Mouse (Mus musculus) cerebellum, postnatal 10 days (tissue): ENCODE data around the gene D330020A13Rik.

ENCODE experiments used
- DNase-seq, 2 experiments: peaks; one replicate each; pipeline ENCODE4 v3.0.0; 2021; ENCODE audit warnings: mixed read lengths in 2 of 2

Gene D330020A13Rik

DNA sequence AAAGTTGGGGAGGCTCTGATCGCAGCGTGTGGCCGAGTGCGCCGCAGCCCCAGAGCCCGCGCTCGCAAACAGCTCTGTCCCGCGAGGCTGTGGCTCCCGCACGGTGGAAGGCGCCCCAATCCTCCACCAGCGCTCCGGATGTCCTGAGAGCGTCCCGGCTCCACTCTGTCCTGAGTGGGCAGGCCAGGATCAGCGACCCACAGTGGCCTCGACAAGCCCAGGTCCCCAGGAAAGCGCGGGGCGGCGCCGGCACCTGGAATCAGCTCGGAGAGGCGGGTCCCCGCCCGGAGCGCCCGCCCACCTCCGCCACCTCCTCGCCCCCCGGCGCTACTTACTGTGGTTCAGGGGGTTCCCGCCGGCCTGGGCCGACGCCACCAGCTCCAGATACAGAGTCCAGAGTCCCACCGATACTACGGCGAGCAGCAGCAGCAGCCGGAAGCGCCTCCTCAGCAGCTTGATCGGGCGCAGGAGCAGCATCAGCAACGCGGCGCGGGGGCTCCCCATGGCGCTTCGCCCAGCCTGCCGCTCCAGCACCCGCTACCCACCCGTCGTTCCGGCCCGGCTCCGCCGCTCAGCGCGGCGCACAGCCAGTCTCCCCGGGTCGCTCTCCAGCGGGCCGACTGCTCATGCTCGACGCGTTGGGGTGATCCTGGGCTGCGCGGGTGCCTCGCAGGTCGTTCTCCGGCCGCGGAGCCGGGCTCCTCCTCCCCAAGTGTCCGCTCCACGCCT lies at the start of gene D330020A13Rik, which contains the start of gene B4galnt3:
TSS of gene D330020A13Rik (plus strand) at position 309 of the 729 bp plus-strand sequence.
TSS of gene B4galnt3 (minus strand) at position 504 of the 729 bp plus-strand sequence.
- DNase-seq, result peak; percentile 60 to 68

DNA sequence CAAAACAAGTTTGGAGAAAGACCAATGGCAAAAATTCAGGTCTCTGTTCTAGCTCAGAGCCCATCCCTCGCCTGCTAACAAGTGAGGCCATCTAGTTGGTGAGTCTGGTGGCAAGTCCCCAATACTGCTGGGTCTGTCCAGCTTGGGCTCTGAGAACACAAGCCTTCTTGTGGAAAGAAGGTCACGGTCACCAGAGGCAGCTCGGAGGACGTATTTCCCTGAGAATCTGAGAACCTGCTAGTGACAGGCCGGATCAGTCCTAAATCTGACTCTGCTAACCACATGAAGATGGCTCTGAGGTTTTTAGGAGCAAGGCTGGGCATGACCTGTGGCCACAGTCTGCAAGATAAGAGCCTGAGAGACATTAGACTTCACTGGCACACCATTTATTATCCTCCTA lies 47.5 kb upstream of the D330020A13Rik start:
- DNase-seq, result no peak

DNA sequence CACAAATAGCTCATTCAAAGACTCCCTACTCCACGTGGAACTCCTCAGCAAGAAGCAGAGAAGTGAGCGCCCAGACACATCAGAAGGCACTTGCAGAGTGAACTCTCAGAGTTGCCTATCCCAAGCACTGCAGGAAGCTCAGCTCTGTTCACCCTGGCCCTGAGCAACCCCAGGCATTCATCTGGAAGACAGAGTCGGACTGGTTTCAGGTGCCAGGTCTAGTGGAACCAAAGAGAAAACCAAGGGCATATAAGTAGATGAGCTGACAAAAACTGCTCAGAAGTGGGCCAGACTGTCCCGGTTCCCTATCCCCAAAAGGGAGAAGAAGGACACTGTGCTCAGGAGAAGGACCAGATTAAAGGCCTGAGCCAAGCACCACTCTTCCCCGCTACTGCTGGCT lies 44.3 kb upstream of the D330020A13Rik start:
- no peak for DNase-seq

DNA sequence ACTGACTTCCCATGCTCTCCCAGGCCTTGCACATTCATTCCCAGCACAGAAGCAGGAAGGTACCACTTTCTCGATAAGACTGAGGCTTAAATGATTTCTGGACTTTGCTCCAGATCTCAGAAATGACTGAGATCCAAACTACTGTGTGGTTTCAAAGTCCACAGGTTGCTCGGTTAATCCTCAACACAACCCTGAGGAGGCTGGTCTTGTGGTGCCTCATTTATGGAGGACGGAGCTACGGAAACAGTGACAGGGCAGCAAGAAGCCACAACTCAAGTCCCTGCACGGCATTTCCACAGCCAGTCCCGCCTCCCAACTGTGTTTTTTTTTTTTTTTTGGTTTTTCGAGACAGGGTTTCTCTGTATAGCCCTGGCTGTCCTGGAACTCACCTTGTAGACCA lies 43.2 kb upstream of the D330020A13Rik start:
- DNase-seq, result no peak

DNA sequence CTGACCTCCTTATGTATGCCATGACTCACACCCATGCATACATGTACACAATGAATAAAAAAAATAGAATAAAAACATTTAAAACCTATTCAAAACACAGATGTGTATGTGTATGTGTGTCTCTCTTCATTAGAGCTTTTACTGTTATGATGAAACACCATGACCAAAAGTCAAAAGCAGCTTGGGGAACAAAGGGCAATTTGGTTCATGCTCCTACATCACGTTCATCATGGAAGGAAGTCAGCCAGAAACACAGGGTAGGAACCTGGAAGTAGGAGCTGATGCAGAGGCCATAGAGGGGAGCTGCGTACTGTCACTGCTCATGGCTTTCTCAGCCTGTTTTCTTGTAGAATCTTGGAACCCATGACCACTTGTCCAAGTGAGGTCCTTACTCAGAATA lies 41.4 kb upstream of the D330020A13Rik start:
- no peak for DNase-seq

DNA sequence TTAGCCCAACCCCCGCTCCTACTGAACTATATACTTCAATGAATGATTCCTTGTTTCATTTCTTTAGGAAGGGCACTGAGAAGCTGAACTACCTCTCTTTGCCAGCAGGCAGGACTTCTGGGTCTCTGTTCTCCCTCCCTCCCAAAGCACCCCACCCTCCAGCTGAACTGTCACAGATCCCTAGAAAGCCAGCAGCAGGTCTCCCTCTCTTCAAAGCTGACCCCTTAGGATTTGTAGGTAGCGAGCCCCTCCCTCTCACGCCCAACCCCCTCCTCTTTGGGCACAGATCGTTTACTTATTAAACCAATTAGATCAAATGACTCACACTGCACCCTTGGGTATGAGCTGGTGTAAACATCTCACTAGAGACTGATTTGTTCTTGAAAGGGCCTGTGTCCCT lies 39.5 kb upstream of the D330020A13Rik start:
- DNase-seq, result no peak

DNA sequence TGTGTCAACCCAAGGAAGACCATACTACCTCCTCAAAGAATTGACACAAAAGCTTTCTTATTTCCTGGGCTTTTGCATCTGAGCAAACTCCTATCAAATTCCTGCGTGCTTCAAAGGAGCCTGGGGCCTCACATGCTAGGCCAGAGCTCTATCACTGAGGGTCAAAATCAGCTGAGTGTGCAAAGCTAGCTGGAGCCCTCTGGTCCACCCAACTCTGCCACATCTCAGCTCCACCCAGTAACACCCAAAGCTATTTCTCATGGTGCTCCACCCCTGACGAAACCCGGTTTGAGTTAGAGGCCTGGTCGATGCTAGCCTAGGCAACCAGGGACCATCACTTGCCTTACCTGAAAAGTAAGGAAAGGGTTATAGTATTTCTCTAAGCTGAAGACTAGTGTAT lies 39.0 kb upstream of the D330020A13Rik start:
- DNase-seq, result no peak

DNA sequence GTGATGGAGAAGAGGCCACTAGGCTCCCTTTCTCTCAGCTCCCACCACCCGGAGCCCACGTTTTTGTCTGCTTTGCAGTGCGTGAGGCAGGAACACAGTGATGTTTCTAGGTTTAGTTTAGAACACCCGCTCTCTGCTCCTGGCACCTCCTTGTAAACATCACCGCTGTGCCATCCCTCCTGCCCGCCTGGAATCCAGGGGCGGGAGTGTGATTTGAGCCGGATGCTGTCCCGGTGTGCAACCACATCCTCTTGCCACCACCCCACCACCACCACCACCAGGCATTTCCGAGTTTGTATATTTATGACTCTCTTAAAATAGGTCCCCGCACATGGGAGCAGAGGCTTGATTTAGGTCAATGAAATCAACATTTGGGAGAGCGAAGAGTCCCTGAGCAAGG lies 38.5 kb upstream of the D330020A13Rik start:
- DNase-seq, result no peak

DNA sequence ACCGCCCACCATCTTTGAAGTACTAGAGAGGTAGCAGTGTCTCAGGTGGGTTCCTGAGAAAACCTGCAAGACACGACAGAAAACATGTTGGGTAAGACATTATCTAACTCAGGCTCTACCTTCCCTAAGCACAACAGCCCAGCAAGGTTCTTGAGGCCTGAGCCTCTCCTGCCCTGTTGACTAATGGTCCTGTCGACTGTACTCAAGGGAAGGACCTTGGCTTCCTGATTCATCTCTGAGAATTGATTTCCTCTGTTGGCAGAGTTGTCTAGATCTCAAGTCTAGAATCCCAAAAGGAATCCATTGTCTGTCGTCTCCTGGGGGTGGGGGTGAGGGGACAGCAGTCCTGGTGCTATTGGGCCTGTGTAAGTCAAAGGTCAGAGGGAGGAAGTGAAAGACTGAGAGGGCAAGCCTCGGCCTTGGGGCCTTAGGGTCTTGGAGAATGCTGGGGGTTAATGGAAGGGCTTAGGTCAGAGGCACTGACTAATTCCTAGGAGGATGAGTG lies 37.7 kb upstream of the D330020A13Rik start:
- no peak for DNase-seq

DNA sequence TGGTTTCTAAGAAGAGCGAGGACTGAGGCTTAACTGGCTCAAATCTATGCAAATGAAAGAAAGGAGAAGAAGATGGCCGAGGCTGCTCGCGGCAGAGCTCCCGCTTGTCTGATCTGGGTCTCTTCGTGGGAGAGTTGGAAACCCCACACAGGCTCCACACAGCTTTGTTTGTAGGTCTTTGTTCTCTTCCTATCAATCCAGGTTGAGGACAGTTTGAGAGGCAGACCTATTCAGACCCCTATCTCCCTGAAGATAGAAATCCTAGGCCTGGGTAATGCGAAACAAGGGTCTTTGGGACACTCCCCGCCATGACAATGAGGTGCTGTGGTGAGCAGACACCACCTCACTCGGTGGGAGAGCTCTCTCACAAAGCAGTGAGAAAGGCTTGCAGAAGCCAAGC lies 34.7 kb upstream of the D330020A13Rik start:
- no peak for DNase-seq

DNA sequence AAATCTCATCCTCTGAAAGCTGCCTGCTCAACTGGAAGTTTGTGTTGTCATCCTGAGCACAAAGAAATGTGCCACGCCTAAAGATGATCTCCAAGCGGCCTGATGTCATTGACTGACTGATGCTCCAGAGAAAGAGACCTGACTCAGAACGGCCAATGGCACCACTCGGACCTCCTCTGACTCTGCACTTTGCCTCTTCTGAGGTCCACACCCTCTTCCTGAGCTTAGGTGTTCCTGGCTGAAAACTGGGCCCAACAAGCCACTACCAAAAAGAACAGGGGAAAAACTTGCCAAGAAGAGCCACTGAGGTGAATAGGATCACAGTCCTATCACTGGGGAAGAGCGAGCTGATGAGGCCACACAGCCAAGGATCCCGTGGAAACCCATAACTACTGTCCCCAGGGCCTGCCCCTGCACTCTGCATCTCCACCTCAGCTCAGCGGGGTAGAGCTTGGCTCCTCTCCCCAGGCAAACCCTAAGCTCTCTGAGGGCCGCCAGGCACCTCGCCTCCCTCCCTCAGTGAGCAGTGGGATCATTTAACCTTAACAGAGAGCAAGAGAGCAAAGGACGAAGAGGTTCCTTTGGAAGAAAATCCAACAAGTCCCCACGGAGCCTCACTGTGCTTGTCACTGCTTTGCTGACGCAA lies 31.2 kb upstream of the D330020A13Rik start:
- no peak for DNase-seq

DNA sequence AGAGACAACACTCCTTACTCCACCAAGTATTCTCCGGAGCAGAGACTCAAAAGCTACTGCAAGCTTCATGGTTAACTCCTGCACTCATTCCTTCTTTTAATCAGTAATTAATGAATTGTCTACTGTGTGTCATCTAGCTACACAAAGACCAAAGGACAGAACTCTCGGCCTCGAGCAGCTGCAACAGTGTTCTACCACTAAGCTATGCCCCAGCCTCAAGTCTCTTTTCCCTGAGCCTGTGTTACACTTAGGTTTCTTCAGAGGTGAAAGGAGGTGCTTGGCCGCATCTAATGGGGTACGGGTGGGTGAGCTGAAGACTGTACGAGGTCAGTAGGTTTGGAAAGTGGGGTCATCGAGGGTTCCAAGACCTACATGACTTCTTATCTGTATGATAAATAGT lies 30.6 kb upstream of the D330020A13Rik start:
- no peak for DNase-seq

DNA sequence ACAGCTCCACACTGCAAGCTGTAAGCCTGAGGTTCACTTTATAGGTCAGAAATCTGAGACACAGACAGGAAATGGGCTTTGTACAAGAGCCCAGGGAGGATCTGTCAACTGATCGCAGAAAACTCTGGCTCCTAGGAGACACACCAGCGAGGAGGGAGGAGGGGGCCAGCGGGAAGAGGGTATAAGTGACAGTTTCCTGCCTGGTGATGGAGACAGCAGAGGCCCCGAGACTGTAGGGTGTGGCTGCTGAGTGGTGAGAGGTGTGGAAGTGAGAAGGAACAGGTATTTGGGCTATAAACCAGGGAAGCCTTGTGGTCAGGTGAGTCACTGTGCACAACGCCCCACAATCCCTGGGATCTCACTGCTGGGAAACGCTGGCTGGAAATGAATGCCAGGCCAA lies 30.0 kb upstream of the D330020A13Rik start:
- DNase-seq, result no peak

DNA sequence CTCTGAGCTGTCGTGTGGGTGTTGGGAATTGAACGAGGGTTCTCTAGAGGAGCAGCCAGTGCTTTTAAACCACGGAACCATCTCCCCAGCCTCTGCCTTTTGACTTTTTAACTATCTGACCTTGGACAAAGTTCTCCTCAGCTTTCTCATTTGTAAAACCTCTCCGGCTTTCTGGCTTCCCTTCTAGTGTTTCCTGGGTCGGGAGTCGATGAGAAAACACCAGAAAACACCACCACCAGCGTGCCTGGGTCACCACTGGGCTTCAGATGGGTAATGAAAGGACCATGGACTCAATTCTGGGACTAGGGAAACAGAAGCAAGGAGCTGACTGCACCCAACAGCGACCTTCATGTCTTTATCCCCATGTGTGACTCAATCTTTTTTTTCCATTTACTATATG lies 20.0 kb upstream of the D330020A13Rik start:
- no peak for DNase-seq

DNA sequence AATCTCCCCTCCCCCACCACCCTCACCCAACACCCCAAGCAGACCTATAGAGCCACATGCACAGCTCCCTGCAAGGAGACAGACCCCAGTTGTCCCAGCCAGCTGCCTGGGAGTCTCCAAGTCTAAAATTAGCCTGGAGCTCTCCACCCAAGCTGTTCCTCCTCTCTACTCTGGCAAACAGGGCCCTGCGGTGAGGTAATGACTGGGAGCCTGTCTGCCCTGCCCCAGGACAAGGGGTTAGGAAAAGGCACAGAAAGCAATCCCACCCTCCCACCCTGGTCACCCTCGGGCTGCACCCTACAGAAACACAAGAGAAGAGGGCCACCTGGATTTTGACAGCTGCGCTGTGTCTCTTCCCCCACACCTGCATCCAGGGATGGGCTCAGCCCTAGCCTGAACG lies 19.3 kb upstream of the D330020A13Rik start:
- no peak for DNase-seq

DNA sequence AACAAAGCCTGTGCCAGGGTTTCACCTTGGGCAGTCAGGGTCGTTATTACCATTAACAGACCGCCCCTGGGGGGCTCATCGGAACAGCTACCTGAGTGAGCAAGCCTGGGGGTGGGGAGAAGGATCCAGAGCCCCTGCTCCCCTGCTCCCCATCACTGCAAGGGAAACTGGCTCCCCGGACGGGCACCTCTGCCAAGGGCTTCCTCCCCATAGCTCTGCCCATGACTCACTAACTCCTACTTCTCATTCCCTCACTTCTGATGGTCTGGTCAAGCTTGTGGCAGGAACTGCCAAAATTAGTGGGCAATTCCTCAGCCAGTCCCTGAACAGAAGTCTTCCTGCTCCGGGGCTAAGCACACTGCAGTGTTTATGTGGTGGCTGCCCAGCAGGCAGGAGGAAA lies 18.9 kb upstream of the D330020A13Rik start:
- DNase-seq, result no peak

DNA sequence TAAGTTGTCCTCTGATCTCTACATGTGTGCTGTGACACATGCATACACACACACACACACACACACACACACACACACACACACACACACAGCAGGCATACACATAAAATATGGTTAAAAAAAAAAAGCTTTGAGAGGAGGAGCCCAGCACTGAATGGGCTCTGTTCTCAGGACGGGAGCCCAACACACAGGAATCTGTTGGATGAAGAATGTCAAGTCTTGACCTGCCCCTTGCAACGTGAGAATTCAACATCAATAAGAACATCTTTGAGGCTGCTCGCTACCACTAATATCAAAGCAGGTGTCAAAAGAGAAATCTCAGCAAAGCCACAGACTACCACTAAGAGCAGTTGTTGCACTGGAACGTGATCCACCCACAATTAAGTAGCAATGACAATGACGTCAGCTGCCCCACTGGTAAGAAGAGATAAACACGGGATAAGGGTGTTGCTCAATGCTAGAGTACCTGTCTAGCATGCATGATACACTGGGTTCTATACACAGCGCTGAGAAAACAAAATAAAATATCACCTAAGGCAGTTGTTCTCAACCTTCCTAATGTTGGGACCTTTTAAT lies 17.2 kb upstream of the D330020A13Rik start:
- no peak for DNase-seq

DNA sequence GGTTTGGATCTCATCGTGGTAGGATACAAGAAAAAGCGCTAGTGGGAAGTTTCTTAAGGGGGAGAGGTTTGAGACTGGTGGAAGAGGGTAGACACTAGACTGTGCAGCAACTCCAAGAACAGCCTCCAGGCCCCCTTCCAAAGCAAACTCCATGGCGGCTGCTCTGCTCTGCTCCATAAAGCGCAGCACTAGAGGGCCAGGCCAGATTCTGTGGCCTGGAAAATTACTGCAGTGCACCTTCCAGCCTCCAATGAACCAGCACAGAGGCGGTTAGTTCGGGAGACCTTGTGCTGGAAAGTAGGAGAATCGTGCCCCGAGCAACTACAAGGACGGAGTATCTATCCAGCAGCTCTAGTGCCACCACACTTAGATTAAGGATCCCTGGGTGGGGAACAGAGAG lies 6.9 kb upstream of the D330020A13Rik start:
- no peak for DNase-seq

DNA sequence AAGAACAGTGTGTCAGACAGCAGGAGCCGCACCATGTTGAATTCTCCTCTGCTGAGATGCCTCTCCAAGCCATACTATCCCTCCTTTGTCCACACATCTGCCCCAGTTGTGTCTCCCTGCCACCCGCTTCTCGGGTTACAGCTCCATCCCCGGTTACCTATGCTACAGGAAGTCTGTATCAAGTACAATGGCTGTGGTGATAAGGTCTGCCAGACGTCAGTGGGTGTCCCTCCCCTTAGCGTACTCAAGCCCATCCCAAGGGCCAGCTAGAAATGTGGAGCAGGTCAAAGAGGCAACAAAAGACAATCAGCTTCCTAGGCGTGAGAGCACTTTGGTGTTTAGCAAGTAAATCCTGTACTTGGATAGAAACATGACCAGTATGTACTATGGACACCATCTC lies 5.6 kb upstream of the D330020A13Rik start:
- DNase-seq, result no peak

DNA sequence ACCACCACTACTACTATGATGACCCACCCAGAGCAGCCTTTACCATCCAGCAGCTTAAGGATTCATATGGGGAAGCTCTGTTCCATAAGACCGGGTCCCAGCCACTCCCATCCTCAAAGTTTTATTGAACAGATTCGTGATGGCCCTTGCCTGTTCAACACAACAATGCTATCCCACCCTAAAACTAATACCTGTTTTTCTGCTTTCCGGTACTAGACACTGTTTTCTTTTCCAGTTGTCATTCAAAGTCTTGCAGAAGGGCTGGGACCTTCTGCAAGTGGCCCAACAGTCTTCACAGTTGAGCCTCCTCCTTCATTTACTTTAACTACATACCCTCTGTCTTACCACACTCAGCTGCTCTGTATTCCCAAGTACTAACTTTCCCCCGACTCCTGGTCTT lies 4.7 kb upstream of the D330020A13Rik start:
- DNase-seq, result no peak

DNA sequence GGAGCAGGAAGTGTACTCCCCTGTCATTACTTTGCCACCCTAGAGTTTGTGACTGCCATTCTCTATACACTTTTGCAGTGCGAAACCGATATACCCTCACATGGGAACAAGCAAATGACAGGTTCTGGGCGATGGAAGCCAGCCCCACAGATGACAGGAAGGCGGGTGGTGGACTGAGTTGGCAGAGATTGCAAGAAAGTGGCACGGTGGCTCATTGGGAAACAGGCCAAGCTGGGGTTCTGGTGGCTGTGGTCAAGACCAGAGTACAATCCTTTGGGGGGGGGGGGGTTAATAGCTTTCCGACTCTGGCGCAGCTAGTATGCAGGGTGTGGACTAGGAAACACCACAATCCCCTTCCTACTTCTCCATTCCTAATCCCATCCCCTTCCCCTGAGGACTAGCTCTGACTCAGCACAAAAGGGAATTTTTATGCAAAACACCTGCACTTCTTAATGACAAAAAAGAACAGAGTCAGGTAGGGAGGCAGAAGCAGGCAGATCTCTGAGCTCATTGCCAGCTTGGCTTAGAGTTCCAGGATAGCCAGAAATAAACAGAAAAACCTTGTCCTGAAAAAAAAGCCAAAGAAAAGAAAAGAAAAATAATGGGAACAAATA lies 2.7 kb upstream of the D330020A13Rik start:
- peak; percentile 86 to 89 for DNase-seq

DNA sequence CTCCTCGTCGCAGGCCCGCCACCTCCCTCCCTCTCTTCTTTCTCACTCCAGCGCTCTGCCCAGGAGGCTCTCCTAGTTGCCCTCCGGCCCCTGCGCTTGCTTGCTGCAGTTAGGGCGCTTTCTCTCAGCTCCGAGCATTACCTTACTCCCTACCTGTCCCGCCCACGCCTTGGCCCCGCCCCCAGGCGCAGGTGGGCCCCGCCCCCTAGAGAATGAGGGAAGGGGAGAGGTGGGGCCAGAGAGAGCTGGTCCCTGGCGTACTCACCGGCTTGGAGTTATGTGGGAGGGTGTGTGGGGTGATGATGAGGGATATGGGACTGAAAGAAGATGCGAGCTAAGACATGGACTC lies 595 bp downstream of the D330020A13Rik start:
- peak in 1 of 2 experiments; percentile 74 for DNase-seq

DNA sequence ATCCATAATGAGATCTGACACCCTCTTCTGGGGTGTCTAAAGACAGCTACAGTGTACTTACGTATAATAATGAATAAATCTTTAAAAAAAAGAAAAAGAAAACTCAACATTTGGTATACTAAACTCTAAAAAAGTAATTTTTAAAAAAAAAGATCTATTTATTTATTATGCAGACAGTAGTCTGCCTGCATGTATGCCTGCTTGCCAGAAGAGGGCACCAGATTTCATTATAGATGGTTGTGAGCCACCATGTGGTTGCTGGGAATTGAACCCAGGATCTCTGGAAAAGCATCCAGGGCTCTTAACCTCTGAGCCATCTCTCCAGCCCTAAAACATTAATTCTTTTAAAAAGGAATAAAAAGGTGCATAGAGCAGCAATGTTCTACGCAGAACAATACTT lies 2.4 kb downstream of the D330020A13Rik start:
- DNase-seq, result peak in 1 of 2 experiments; percentile 15

DNA sequence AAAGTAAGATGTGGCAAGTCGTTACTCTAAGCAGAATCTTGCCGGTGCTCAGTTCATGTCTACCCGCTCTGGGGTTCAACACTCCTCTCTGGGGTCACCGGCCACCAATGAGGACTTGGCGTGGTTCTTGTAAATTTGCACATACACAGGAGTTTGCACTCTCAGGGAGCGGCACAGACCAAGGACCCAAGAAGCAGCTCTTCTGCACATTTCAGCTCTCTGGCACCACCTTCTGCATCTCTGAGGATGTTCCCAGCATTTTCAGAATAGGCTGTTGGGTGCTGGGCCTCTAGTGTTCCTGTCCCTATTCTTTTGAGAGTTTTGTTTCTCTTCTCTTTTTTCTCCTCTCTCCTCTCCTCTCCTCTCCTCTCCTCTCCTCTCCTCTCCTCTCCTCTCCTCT lies 7.0 kb downstream of the D330020A13Rik start:
- DNase-seq, result peak; percentile 68 to 73
